Comparison of ENCODE assay signal across 9 mouse cellular contexts in genomic region chr3:94757251-94758055, GRCm38 (mm10). TPM values are rescaled to one million over a fixed set of nuclear protein-coding genes. Genes with fewer than 3 reads are reported as not detected.
A peak's percentile ranks its signal among the peaks of the same experiment; 100 is the strongest.
DNase-seq lines count a peak whose midpoint lies in the region; ATAC-seq and TF ChIP-seq lines count a peak whose summit lies in the region.
"Not testable (repeated sequence)": the region's sequence is repeated elsewhere in the genome, so short reads cannot be mapped to it uniquely, and the experiment has no call there.
"Had no signal": no experiment of that assay in that cellular context is flagged by ENCODE, and none has a peak within 500 bp of the region (broad histone marks: within the 10 kb centered on the region; RNA-seq: fewer than 3 reads in every experiment).

No protein-coding gene starts in this region.

- POLR2A ChIA-PET in Patski (lab: Charles Lee): interaction anchor here (0.7 kb wide), 1 partner anchor 100 kb away, joined by 6 read pairs; no protein-coding TSS in a partner anchor

- in situ Hi-C loops in Patski (cut with MboI; ENCODE audit: low pct_unique_long_range_greater_than_20kb): loop anchor here (5.0 kb wide), 1 partner anchor 100 kb away; the partner anchor contains the start of gene Tuft1

- not testable (repeated sequence) for DNase-seq in Patski (ENCODE audit: low read depth, low spot score); gastrocnemius, adult 2 months; thymus, adult 2 months
- DNase-seq in lung, postnatal 0 days (ENCODE audit: low spot score): peak; percentile 19
- peak; percentile 19 for DNase-seq in neural tube, embryonic 10.5 days (ENCODE audit: extremely low spot score, low spot score)

- not testable (repeated sequence) for TF ChIP-seq EP300 in lung, postnatal 0 days (IDR thresholded peaks at IDR 0.05)

- not testable (repeated sequence) for TF ChIP-seq CTCF in Patski (IDR thresholded peaks at IDR 0.05); gastrocnemius, adult 2 months (IDR thresholded peaks at IDR 0.05); lung, postnatal 0 days (IDR thresholded peaks at IDR 0.05); thymus, adult 2 months (IDR thresholded peaks at IDR 0.05; ENCODE audit: borderline replicate concordance, control insufficient read depth, extremely low read depth, insufficient read depth, low read length, poor library complexity)

- not testable (repeated sequence) for H3K36me3 ChIP-seq in embryonic facial prominence, embryonic 13.5 days; hindbrain, embryonic 15.5 days; limb, embryonic 12.5 days; lung, postnatal 0 days (ENCODE audit: insufficient read depth, low read length); thymus, adult 2 months (ENCODE audit: control insufficient read depth, insufficient read depth, low read length)

- H3K27me3 ChIP-seq in Patski; embryonic facial prominence, embryonic 13.5 days; hindbrain, embryonic 15.5 days; limb, embryonic 12.5 days; lung, postnatal 0 days (replicated peaks; ENCODE audit: insufficient read depth, low read length); thymus, adult 2 months (ENCODE audit: control insufficient read depth, insufficient read depth, low read length): not testable (repeated sequence)

- peak; percentile 15 for ATAC-seq in Patski
- ATAC-seq in embryonic facial prominence, embryonic 13.5 days (ENCODE audit: insufficient number of reproducible peaks, insufficient read depth, low FRiP score, low TSS enrichment, low read depth): peak; percentile 60; the same call in 1 of the 2 replicates
- peak; percentile 83 for ATAC-seq in hindbrain, embryonic 15.5 days (ENCODE audit: low FRiP score, low read depth)
- ATAC-seq in limb, embryonic 12.5 days (ENCODE audit: insufficient number of reproducible peaks, insufficient read depth, low FRiP score, low TSS enrichment, low read depth): peak; percentile 43
- ATAC-seq in lung, postnatal 0 days: peak; percentile 37; the same call in 1 of the 2 replicates

- H3K4me1 ChIP-seq in embryonic facial prominence, embryonic 13.5 days; hindbrain, embryonic 15.5 days (replicated peaks); limb, embryonic 12.5 days (replicated peaks); lung, postnatal 0 days (ENCODE audit: insufficient read depth, low read depth, low read length); thymus, adult 2 months (replicated peaks; ENCODE audit: control insufficient read depth, insufficient read depth, low read length): not testable (repeated sequence)

- H3K9ac ChIP-seq in embryonic facial prominence, embryonic 13.5 days: peak overlapping the region; percentile 61
- H3K9ac ChIP-seq in hindbrain, embryonic 15.5 days; limb, embryonic 12.5 days (replicated peaks); lung, postnatal 0 days (replicated peaks; ENCODE audit: low read depth): not testable (repeated sequence)

- not testable (repeated sequence) for TF ChIP-seq POLR2A in thymus, adult 2 months (IDR thresholded peaks at IDR 0.05; ENCODE audit: control insufficient read depth, extremely low read depth, insufficient read depth, low read length, poor library complexity)

- H3K4me3 ChIP-seq in embryonic facial prominence, embryonic 13.5 days: peak overlapping the region; percentile 42
- H3K4me3 ChIP-seq in gastrocnemius, adult 2 months: peak overlapping the region; percentile 60
- peak overlapping the region; percentile 41 for H3K4me3 ChIP-seq in hindbrain, embryonic 15.5 days
- peak overlapping the region; percentile 38 for H3K4me3 ChIP-seq in limb, embryonic 12.5 days (replicated peaks)
- peak overlapping the region; percentile 27 for H3K4me3 ChIP-seq in lung, postnatal 0 days (ENCODE audit: low read depth, low read length)
- peak overlapping the region; percentile 40 for H3K4me3 ChIP-seq in thymus, adult 2 months (ENCODE audit: control insufficient read depth, insufficient read depth, low read length)

- intact Hi-C loops in gastrocnemius, adult 2 months (cut with DNase I): not testable (repeated sequence)

- CTCF ChIA-PET in Patski (lab: Charles Lee): not testable (repeated sequence)

- H3K27ac ChIP-seq in embryonic facial prominence, embryonic 13.5 days; gastrocnemius, adult 2 months; hindbrain, embryonic 15.5 days (replicated peaks); limb, embryonic 12.5 days; thymus, adult 2 months (ENCODE audit: control insufficient read depth, insufficient read depth, low read length): not testable (repeated sequence)
- peak overlapping the region; percentile 5; the same call in 1 of the 2 replicates for H3K27ac ChIP-seq in lung, postnatal 0 days (ENCODE audit: low read length)

- H3K9me3 ChIP-seq in embryonic facial prominence, embryonic 13.5 days; hindbrain, embryonic 15.5 days; limb, embryonic 12.5 days; lung, postnatal 0 days (ENCODE audit: low read length): not testable (repeated sequence)

- H3K4me2 ChIP-seq in embryonic facial prominence, embryonic 13.5 days: peak overlapping the region; percentile 65
- peak overlapping the region; percentile 64 for H3K4me2 ChIP-seq in hindbrain, embryonic 15.5 days
- peak overlapping the region; percentile 61 for H3K4me2 ChIP-seq in limb, embryonic 12.5 days
- H3K4me2 ChIP-seq in lung, postnatal 0 days (replicated peaks; ENCODE audit: low read depth, low read length): peak overlapping the region; percentile 56

- 2% methylated on average over 26 of the region's 47 CpGs for WGBS in embryonic facial prominence, embryonic 13.5 days
- WGBS in hindbrain, embryonic 15.5 days: 3% methylated on average over 23 of the region's 47 CpGs
- 2% methylated on average over 21 of the region's 47 CpGs for WGBS in limb, embryonic 12.5 days
- 1% methylated on average over 16 of the region's 47 CpGs for WGBS in lung, postnatal 0 days
- 16% methylated on average over 21 of the region's 47 CpGs for WGBS in thymus, adult 2 months

RNA-seq across cellular contexts. Expression of gene Cgn, which starts 28.8 kb away (rescaled TPM):
- polyA plus RNA-seq in Patski (2021): 6.8 TPM
- 7.2 and 9.7 TPM in 2 replicates for polyA plus RNA-seq in embryonic facial prominence, embryonic 13.5 days (2015; fragmentation: Nextera tagmentation; extraction: Ambion mirVana)
- total RNA-seq in gastrocnemius, adult 2 months (2021): under 1 TPM in 1 of 2 experiments, not detected in 1; 0.08 TPM
- 13.5 and 14.3 TPM in 2 replicates for polyA plus RNA-seq in hindbrain, embryonic 15.5 days (2015; fragmentation: Nextera tagmentation; extraction: Ambion mirVana)
- 6.2 and 6.8 TPM in 2 replicates for polyA plus RNA-seq in limb, embryonic 12.5 days (2016; fragmentation: Nextera tagmentation; extraction: Ambion mirVana)
- 29.6 and 37.6 TPM in 2 replicates for polyA plus RNA-seq in lung, postnatal 0 days (2015; fragmentation: Nextera tagmentation; extraction: Ambion mirVana)
- polyA plus RNA-seq in thymus, adult 2 months (2012; rRNA removed): 1.0 and 1.5 TPM in 2 replicates
- total RNA-seq: gastrocnemius, postnatal 25 days had no signal

Comparison
In these comparisons a context has a peak if more than half of its experiments do, and no peak if none do; other contexts are left out.
1. ATAC-seq: peak in every context shown above with its lines; median percentile 83 in hindbrain, embryonic 15.5 days; 60 in embryonic facial prominence, embryonic 13.5 days; 43 in limb, embryonic 12.5 days; 37 in lung, postnatal 0 days; 15 in Patski.